Mouse (Mus musculus): ENCODE data around the gene C87436. TPM values are rescaled to one million over a fixed set of nuclear protein-coding genes. Genes with fewer than 3 reads are reported as not detected.
"Not testable (repeated sequence)": the region's sequence is repeated elsewhere in the genome, so short reads cannot be mapped to it uniquely, and the experiment has no call there.

C87436 gene
- polyA plus RNA-seq, 1 experiment from 2014 or later: 15.1 TPM

DNA sequence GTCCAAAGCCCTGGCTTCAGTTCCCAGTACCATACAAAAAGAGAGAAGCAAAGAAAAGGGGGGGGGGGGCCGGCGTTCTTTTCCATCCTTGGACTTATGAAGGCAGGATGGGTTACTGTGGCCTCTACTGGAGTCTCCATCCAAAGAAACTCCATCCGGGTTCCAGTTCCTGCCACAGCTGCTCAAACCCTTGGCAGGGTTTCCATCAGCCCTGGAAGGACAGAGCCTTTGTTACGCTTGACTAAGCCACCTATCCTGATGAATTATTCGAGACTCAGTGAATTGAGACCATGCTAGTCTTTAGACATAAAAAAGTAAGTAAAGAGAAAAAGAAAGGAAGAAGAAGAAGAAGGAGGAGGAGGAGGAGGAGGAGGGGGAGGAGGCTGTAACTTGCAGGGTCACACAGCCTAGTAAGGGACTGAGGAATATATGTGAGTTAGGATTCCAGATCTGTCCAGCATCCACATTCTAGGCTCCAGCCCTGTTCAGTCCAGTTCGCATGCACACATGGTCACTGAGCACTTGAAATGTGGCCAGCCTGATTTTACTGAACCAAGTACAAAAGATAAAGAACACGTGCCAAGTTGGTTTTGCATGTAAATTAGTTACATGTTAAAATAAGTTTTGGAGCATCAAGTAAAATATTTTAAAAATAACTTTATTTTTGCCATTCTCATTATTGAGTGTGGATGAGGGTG lies 47.9 kb downstream of the C87436 start:
- H3K4me1 ChIP-seq (replicated peaks): peaks cover 29% of the 10 kb centered on the region
- no peak overlapping the region for H3K4me3 ChIP-seq
- H3K27ac ChIP-seq: no peak overlapping the region; the same call in 1 of the 2 replicates
- H3K36me3 ChIP-seq: no peaks in the 10 kb centered on the region
- no peaks in the 10 kb centered on the region for H3K27me3 ChIP-seq
- no peaks in the 10 kb centered on the region for H3K9me3 ChIP-seq (replicated peaks)
- no peak for ATAC-seq (replicated peaks; ENCODE audit: insufficient number of reproducible peaks, insufficient read depth, low FRiP score, low read depth)
- H3K4me2 ChIP-seq: no peak overlapping the region
- H3K9ac ChIP-seq: no peak overlapping the region
- WGBS: 79% methylated on average over 7 of the region's 7 CpGs

GRCm38 (mm10) chr6:86487358-86488148 lies 49.4 kb downstream of the C87436 start:
- peak; percentile 89 for ATAC-seq (replicated peaks; ENCODE audit: insufficient number of reproducible peaks, insufficient read depth, low FRiP score, low read depth)
- H3K4me3 ChIP-seq: peak overlapping the region; percentile 18

DNA sequence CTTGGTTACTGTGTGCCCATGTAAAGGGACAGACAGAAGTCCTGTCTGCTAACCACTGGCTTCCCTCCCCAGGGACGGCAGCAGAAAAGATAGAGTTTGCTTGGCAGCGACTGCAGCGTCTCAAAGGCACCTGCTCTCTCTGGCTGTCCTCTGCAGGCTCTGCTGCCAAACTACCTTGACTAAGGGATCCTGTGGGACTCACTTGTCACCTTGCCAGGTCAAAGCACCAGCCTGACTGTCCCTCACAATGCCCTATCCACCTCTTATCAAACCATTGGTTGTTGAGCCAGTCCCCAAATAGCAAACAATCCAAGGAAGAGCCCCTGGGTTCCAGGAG lies 49.9 kb downstream of the C87436 start:
- Histone ChIP-seq H3K9me3 (replicated peaks) (no peaks in the 10 kb centered on the region), H3K27ac (peak overlapping the region; percentile 92), H3K4me2 (peak overlapping the region; percentile 50), H3K4me3 (peak overlapping the region; percentile 18; the same call in 1 of the 2 replicates), H3K4me1 (replicated peaks) (peaks cover 21% of the 10 kb centered on the region), H3K27me3 (no peaks in the 10 kb centered on the region), H3K9ac (peak overlapping the region; percentile 42), H3K36me3 (no peaks in the 10 kb centered on the region)
- ATAC-seq (replicated peaks; ENCODE audit: insufficient number of reproducible peaks, insufficient read depth, low FRiP score, low read depth): 0 out of 2 replicates have a peak, but pooled peaks have one; percentile 4
- WGBS: 19% methylated on average over 3 of the region's 3 CpGs

More at GRCm38 (mm10) chr6:86487358-86488148, 49.4 kb downstream of the C87436 start:
- Histone ChIP-seq H3K9ac (peak overlapping the region; percentile 42), H3K4me2 (peak overlapping the region; percentile 50), H3K9me3 (replicated peaks) (no peaks in the 10 kb centered on the region), H3K27ac (peak overlapping the region; percentile 92), H3K36me3 (no peaks in the 10 kb centered on the region), H3K27me3 (no peaks in the 10 kb centered on the region), H3K4me1 (replicated peaks) (peaks cover 21% of the 10 kb centered on the region)
- WGBS: 10% methylated on average over 24 of the region's 24 CpGs

- no peak overlapping the region for H3K27ac ChIP-seq
- 93% methylated on average over 2 of the region's 2 CpGs for WGBS
- H3K27me3 ChIP-seq: no peaks in the 10 kb centered on the region
- ATAC-seq (replicated peaks; ENCODE audit: insufficient number of reproducible peaks, insufficient read depth, low FRiP score, low read depth): no peak
- H3K9me3 ChIP-seq (replicated peaks): no peaks in the 10 kb centered on the region
- no peaks in the 10 kb centered on the region for H3K36me3 ChIP-seq
- no peak overlapping the region for H3K4me3 ChIP-seq
- no peak overlapping the region for H3K4me2 ChIP-seq
- H3K4me1 ChIP-seq (replicated peaks): peaks cover 24% of the 10 kb centered on the region
- H3K9ac ChIP-seq: no peak overlapping the region
Measured at GRCm38 (mm10) chr6:86489945-86490344, 51.8 kb downstream of the C87436 start.

- not testable (repeated sequence) for H3K27ac ChIP-seq; H3K9me3 ChIP-seq (replicated peaks); H3K4me2 ChIP-seq; ATAC-seq (replicated peaks; ENCODE audit: insufficient number of reproducible peaks, insufficient read depth, low FRiP score, low read depth); H3K36me3 ChIP-seq; H3K27me3 ChIP-seq; H3K4me3 ChIP-seq; H3K9ac ChIP-seq
- WGBS: 86% methylated on average over 8 of the region's 8 CpGs
- H3K4me1 ChIP-seq (replicated peaks): peaks cover 24% of the 10 kb centered on the region
Measured at GRCm38 (mm10) chr6:86490413-86490812, 52.2 kb downstream of the C87436 start.

DNA sequence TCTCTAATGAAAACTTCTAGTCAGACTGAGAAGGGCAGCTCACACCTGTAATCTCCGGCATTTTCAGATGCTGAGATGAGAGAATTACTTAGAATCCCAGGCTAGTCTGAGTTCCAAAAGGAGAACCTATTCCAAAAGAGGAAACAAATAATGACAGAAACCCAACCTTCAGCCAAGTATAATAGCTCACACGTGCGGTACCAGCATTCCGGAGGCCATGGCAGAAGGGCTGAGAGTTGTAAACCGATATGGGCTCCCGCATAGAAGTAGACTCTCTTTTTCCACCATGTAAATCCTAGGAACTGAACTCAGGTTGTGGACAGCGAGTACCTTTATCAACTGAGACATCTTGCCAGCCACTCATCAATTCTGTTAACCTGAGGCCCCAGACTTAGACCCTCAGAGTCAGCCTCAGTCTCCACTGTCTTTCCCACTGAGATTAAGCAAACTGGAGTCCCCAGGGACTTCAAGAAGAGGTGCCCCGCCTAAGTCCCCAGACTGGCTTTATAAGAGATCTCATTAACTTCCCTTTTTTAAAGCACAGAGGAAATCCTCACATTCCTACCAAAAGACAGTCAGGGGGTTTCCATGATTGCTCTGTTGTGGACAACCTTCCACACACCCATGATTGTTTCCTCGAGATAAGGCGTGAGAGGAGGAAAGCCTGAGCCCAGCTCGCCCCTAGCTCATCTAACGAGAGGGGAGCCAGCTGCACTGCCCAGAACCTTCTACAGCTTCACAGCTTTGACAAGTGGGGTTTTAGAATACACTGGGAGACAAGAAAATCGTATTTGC lies 55.5 kb downstream of the C87436 start:
- no peak overlapping the region for H3K4me3 ChIP-seq
- H3K4me1 ChIP-seq (replicated peaks): peaks cover 31% of the 10 kb centered on the region
- no peak for ATAC-seq (replicated peaks; ENCODE audit: insufficient number of reproducible peaks, insufficient read depth, low FRiP score, low read depth)
- H3K36me3 ChIP-seq: no peaks in the 10 kb centered on the region
- H3K27me3 ChIP-seq: no peaks in the 10 kb centered on the region
- no peak overlapping the region for H3K4me2 ChIP-seq
- no peak overlapping the region for H3K9ac ChIP-seq
- 49% methylated on average over 13 of the region's 13 CpGs for WGBS
- no peak overlapping the region for H3K27ac ChIP-seq
- no peaks in the 10 kb centered on the region for H3K9me3 ChIP-seq (replicated peaks)

GRCm38 (mm10) chr6:86494767-86495166 lies 56.6 kb downstream of the C87436 start:
- no peak overlapping the region for H3K4me2 ChIP-seq
- no peaks in the 10 kb centered on the region for H3K36me3 ChIP-seq
- H3K27ac ChIP-seq: no peak overlapping the region
- H3K4me1 ChIP-seq (replicated peaks): peaks cover 31% of the 10 kb centered on the region
- H3K9ac ChIP-seq: no peak overlapping the region
- ATAC-seq (replicated peaks; ENCODE audit: insufficient number of reproducible peaks, insufficient read depth, low FRiP score, low read depth): no peak
- H3K9me3 ChIP-seq (replicated peaks): no peaks in the 10 kb centered on the region
- WGBS: 93% methylated on average over 7 of the region's 7 CpGs
- no peaks in the 10 kb centered on the region for H3K27me3 ChIP-seq
- no peak overlapping the region for H3K4me3 ChIP-seq

- Histone ChIP-seq H3K4me2 (no peak overlapping the region), H3K9me3 (replicated peaks) (no peaks in the 10 kb centered on the region), H3K27me3 (no peaks in the 10 kb centered on the region), H3K9ac (no peak overlapping the region), H3K27ac (no peak overlapping the region), H3K4me3 (no peak overlapping the region), H3K4me1 (replicated peaks) (peaks cover 31% of the 10 kb centered on the region), H3K36me3 (no peaks in the 10 kb centered on the region)
- no peak for ATAC-seq (replicated peaks; ENCODE audit: insufficient number of reproducible peaks, insufficient read depth, low FRiP score, low read depth)
- WGBS: 67% methylated on average over 3 of the region's 3 CpGs
Measured at GRCm38 (mm10) chr6:86495661-86496060, 57.5 kb downstream of the C87436 start.

DNA sequence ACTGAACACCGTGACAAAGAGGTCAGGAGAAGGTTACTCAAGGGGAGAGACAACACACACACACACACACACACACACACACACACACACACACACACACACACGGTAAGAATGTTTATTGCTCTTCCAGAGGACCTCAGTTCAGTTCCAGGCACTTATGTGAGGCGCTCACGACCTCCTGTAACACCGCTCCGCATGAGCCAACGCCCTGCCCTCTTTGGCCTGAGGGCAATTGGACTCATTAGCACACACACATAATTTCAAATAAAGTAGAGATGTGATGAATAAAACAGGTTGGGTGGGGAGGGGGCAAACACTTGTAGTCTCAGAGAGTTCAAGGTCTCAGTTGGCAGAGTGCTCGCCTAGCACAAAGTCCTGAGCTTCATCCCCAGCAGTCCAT lies 58.0 kb downstream of the C87436 start:
- ATAC-seq (replicated peaks; ENCODE audit: insufficient number of reproducible peaks, insufficient read depth, low FRiP score, low read depth): no peak
- Histone ChIP-seq H3K4me3 (no peak overlapping the region), H3K4me2 (peak overlapping the region; percentile 61; the same call in 1 of the 2 replicates), H3K4me1 (replicated peaks) (peaks cover 31% of the 10 kb centered on the region), H3K27ac (0 out of 2 replicates have a peak overlapping the region, but pooled peaks have one; percentile 81), H3K36me3 (no peaks in the 10 kb centered on the region), H3K27me3 (no peaks in the 10 kb centered on the region), H3K9me3 (replicated peaks) (no peaks in the 10 kb centered on the region), H3K9ac (no peak overlapping the region)
- 75% methylated on average over 8 of the region's 8 CpGs for WGBS

GRCm38 (mm10) chr6:86496585-86496984 lies 58.4 kb downstream of the C87436 start:
- no peaks in the 10 kb centered on the region for H3K36me3 ChIP-seq
- peak overlapping the region; percentile 41 for H3K4me3 ChIP-seq
- H3K27me3 ChIP-seq: no peaks in the 10 kb centered on the region
- ATAC-seq (replicated peaks; ENCODE audit: insufficient number of reproducible peaks, insufficient read depth, low FRiP score, low read depth): no peak
- H3K4me1 ChIP-seq (replicated peaks): peaks cover 31% of the 10 kb centered on the region
- H3K9ac ChIP-seq: no peak overlapping the region
- 61% methylated on average over 5 of the region's 5 CpGs for WGBS
- peak overlapping the region; percentile 61 for H3K4me2 ChIP-seq
- peak overlapping the region; percentile 81 for H3K27ac ChIP-seq
- no peaks in the 10 kb centered on the region for H3K9me3 ChIP-seq (replicated peaks)

Data from heart, embryonic 15.5 days (tissue).